Mouse (Mus musculus): Measurements from ENCODE around the gene Arsb. TPM values are rescaled to one million over a fixed set of nuclear protein-coding genes. Genes with fewer than 3 reads are reported as not detected.

Arsb gene
- polyA plus RNA-seq, 1 experiment from 2014 or later, result 2.8 TPM

DNA sequence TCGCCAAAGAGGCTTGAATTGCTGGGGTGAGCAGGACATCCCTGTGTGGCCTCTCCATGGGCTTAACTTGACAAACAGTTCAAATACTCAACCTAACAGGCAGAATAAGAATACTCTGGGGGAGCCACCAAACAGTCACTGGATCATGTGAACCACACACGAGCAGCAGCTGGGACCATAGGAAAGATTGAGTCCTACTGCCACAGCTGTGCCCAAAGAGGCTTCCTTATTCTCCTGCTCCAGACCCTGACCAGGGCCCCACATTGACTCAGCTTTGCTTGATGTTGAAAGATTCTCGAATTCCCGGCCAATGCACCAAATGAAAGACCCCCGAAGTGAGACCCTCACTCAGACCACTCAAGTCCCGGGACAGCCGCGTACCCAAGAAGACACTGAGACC, 9.6 kb upstream of the Arsb start:
- Histone ChIP-seq H3K27ac (no peak overlapping the region), H3K4me3 (no peak overlapping the region), H3K4me2 (no peak overlapping the region), H3K9me3 (replicated peaks) (no peaks in the 10 kb centered on the region), H3K4me1 (peaks cover 4% of the 10 kb centered on the region; the same call in 1 of the 2 replicates), H3K27me3 (replicated peaks) (no peaks in the 10 kb centered on the region), H3K36me3 (no peaks in the 10 kb centered on the region), H3K9ac (no peak overlapping the region)
- ATAC-seq, result no peak
- 81% methylated on average over 8 of the region's 8 CpGs for WGBS (ENCODE audit: insufficient replicate concordance)

DNA sequence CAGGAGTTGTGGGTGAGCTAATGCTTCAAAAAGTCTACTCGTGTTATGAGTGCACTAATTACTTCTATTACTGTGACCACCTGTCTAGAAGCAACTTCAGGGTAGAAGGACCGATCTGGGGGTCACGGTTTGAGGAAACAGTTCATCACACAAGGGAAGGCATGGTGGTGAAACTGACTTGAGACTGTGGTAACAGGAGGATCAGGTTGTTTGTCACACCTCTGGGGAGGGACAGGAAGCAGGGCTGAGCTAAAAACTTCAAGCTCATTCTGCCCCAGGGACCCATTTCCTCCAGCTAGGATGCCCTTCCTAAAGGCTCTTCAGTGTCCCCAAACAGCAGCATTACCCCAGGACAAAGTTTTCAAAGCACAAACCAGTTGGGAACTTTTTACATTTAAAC, 8.6 kb upstream of the Arsb start:
- no peaks in the 10 kb centered on the region for H3K9me3 ChIP-seq (replicated peaks)
- H3K4me2 ChIP-seq, result no peak overlapping the region
- ATAC-seq, result no peak
- no peak overlapping the region for H3K9ac ChIP-seq
- no peaks in the 10 kb centered on the region for H3K4me1 ChIP-seq
- 49% methylated on average over 3 of the region's 3 CpGs for WGBS (ENCODE audit: insufficient replicate concordance)
- no peak overlapping the region for H3K4me3 ChIP-seq
- no peaks in the 10 kb centered on the region for H3K36me3 ChIP-seq
- H3K27ac ChIP-seq, result no peak overlapping the region
- no peaks in the 10 kb centered on the region for H3K27me3 ChIP-seq (replicated peaks)

DNA sequence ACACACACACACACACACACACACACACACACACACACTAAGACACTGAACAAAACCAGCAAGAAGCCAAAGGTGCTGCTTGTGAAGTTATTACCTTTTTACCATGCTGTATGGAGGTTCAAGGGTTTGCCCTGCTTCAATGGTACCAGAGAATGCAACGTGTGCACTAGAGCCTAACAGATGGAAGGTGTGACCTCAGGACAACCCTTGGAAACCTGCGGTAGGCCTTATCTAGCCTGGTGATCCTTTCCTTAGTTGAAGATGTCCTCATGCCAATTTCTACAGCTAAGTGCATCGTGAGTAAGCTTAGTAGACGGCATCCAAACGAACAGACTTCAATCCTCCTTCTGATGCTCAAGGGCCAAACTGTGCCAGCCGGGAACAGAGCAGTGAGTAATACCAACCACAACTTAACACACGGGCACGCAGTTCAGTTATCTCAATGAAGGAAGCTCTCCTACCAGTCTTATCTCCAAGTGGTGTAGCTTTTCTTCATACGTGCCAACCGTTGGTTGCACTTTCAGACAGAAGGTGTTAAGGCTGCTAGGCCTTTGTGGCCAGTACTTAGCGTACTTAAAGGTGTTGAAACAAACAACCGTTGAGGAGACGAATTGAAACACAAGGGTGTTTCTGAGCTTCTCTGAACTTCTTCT, 7.0 kb upstream of the Arsb start:
- Histone ChIP-seq H3K4me1 (no peaks in the 10 kb centered on the region), H3K9me3 (replicated peaks) (no peaks in the 10 kb centered on the region), H3K4me3 (no peak overlapping the region), H3K27me3 (replicated peaks) (peaks cover 3% of the 10 kb centered on the region; the same call in 1 of the 2 replicates), H3K36me3 (no peaks in the 10 kb centered on the region), H3K9ac (no peak overlapping the region), H3K4me2 (no peak overlapping the region), H3K27ac (no peak overlapping the region)
- 63% methylated on average over 13 of the region's 13 CpGs for WGBS (ENCODE audit: insufficient replicate concordance)
- no peak for ATAC-seq

DNA sequence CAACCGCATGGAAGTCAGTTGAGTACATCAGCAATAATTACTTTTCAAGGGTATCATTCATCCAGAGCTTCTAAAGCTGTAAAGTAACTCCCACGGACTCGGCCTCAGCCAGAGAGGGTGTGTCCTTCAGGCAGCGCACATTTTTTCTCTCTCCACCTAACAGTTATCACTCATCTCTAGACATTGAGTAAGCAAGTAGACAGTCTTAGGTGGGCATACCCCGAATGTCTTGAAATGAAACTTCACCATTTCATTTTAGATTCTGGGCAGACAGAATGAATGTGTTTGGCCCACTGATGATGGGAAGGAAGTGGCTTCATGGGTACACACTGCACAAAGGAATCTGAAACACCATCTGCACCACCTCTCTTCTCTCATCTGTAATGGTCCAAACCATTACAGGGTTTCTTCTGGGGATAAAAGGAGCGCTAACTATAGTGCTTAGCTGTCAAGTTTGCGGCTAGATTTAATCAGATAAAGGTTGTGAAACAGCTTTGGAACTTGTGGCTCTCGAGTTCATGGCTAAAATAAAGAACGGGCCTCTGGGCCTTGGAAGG, 321 bp upstream of the Arsb start:
- Histone ChIP-seq H3K4me3 (peak overlapping the region; percentile 64), H3K27ac (no peak overlapping the region), H3K9me3 (replicated peaks) (no peaks in the 10 kb centered on the region), H3K27me3 (replicated peaks) (peaks cover 37% of the 10 kb centered on the region), H3K4me1 (peaks cover 17% of the 10 kb centered on the region), H3K9ac (peak overlapping the region; percentile 68), H3K4me2 (peak overlapping the region; percentile 89), H3K36me3 (no peaks in the 10 kb centered on the region)
- no peak; the same call in 1 of the 2 replicates for ATAC-seq
- 24% methylated on average over 9 of the region's 9 CpGs for WGBS (ENCODE audit: insufficient replicate concordance)

DNA sequence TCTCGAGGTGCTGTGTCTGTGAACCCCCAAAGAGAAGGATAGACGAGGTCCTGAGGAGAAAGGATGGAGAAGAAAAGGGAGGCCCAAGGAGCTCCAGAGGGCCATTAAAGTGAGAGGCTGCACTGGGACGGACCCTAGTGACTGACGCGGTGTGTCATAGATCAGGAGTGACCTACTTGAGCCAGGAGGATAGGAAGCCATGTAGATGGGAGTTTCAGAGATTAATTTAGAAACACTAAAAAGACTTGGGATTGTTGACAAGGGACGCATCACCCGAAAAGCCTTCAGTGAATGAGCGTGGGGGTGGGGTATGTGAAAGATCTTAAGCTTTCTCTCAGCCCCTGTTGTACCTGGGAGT, 828 bp downstream of the Arsb start:
- Histone ChIP-seq H3K9me3 (replicated peaks) (no peaks in the 10 kb centered on the region), H3K27ac (peak overlapping the region; percentile 50; the same call in 1 of the 2 replicates), H3K4me3 (peak overlapping the region; percentile 64), H3K4me1 (peaks cover 17% of the 10 kb centered on the region), H3K27me3 (replicated peaks) (peaks cover 37% of the 10 kb centered on the region), H3K36me3 (no peaks in the 10 kb centered on the region), H3K4me2 (peak overlapping the region; percentile 89), H3K9ac (peak overlapping the region; percentile 68)
- WGBS (ENCODE audit: insufficient replicate concordance), result 23% methylated on average over 8 of the region's 8 CpGs
- ATAC-seq, result peak; percentile 56; the same call in 1 of the 2 replicates

DNA sequence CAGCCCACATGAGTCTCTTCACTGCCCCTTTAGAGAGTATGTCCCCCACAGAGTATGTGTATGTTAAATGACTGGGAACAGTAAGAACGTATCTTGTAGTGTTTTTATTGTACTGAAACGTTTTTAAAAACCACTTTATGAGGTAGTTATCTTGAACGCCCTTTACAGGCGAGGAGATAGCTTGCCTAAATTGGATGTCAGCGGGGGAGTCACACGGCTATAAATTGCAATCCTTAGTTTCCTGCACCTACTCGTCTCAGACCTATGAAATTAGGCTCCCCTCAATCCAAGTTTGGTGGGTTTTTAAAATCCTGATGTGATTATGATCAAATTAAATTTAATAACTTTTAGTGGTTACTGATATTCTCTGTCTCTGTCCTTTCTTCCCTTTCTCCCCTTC, 1.4 kb downstream of the Arsb start:
- Histone ChIP-seq H3K36me3 (no peaks in the 10 kb centered on the region), H3K4me2 (peak overlapping the region; percentile 89), H3K9ac (no peak overlapping the region), H3K27me3 (replicated peaks) (peaks cover 37% of the 10 kb centered on the region), H3K4me1 (peaks cover 17% of the 10 kb centered on the region), H3K9me3 (replicated peaks) (no peaks in the 10 kb centered on the region), H3K4me3 (peak overlapping the region; percentile 64; the same call in 1 of the 2 replicates), H3K27ac (no peak overlapping the region)
- WGBS (ENCODE audit: insufficient replicate concordance), result 60% methylated on average over 7 of the region's 7 CpGs
- ATAC-seq, result no peak

DNA sequence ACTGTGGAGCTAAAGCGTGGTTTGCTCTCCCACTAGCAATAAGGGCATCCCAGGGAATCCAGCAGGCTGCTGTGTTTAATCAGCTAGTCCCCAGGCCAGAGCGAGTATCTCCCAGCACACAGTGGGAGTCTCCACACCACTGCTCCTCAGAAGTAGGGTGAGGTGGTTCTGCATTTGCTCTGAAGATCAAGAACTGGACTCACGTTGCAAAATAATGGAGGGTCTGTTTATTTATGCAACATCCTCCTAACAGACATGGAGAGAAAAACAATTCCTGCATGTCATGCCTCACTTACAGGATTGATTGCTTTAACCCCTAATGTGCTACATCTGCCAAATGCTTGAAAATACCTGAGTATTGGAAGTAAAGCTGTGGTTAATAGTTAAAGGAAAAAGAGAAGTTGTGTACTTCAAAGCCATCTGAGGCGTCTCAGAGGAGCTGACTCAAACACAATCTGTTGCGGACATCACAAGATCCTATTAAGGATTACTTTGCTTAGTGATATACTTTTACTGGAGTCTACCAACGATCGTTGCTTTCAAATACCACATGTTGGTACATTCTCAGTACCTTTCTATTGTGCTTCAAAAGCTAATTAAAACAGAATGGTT, 2.4 kb downstream of the Arsb start:
- Histone ChIP-seq H3K4me2 (no peak overlapping the region), H3K9ac (no peak overlapping the region), H3K27me3 (replicated peaks) (peaks cover 37% of the 10 kb centered on the region), H3K9me3 (replicated peaks) (no peaks in the 10 kb centered on the region), H3K36me3 (no peaks in the 10 kb centered on the region), H3K4me1 (peaks cover 17% of the 10 kb centered on the region), H3K4me3 (no peak overlapping the region), H3K27ac (no peak overlapping the region)
- 49% methylated on average over 7 of the region's 7 CpGs for WGBS (ENCODE audit: insufficient replicate concordance)
- ATAC-seq, result no peak

DNA sequence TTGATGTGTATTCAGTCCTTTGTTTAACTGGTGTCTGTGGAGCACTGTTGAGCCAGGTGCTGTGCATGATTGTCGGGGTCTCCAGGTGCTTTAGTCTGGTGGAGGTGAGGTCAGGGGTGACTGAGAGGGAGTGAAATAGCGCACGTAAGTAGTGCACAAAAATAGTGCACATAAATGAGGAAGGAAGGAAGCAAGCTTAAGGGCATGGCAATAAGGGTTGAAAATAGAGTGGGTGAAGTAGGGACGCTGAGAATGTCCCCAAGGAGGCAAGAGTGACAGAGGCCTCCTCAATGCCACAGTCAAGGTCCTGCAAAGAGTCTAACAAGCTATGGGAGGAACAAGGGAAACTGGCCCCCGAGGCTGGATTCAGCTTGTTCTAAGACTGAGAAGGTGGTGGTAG, 11.4 kb downstream of the Arsb start:
- Histone ChIP-seq H3K4me2 (no peak overlapping the region), H3K9me3 (replicated peaks) (no peaks in the 10 kb centered on the region), H3K27ac (no peak overlapping the region), H3K27me3 (replicated peaks) (no peaks in the 10 kb centered on the region), H3K36me3 (no peaks in the 10 kb centered on the region), H3K9ac (no peak overlapping the region), H3K4me1 (no peaks in the 10 kb centered on the region), H3K4me3 (no peak overlapping the region)
- no peak for ATAC-seq
- 49% methylated on average over 5 of the region's 5 CpGs for WGBS (ENCODE audit: insufficient replicate concordance)

DNA sequence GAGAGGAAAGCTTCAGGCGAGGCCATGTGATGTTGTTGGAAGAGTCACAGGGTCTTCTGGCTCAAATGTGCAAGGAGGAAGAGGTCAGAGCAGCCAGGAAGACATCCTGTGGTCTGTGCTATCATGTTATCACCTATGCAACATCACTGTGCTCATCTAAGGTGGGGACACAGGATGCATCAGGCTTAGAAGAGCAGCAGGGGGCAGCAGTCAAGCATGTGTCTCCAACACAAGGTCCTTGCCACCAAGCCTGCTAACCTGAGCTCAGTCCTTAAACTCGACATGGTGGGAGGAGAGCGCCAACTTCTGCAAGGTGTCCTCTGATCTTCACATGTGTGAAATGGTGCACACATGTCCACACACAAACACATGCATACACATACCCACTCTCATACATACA, 13.9 kb downstream of the Arsb start:
- Histone ChIP-seq H3K27me3 (replicated peaks) (no peaks in the 10 kb centered on the region), H3K27ac (no peak overlapping the region), H3K36me3 (no peaks in the 10 kb centered on the region), H3K9me3 (replicated peaks) (no peaks in the 10 kb centered on the region), H3K4me2 (no peak overlapping the region), H3K4me1 (no peaks in the 10 kb centered on the region), H3K9ac (no peak overlapping the region), H3K4me3 (no peak overlapping the region)
- WGBS (ENCODE audit: insufficient replicate concordance), result 67% methylated on average over 3 of the region's 3 CpGs
- ATAC-seq, result no peak

DNA sequence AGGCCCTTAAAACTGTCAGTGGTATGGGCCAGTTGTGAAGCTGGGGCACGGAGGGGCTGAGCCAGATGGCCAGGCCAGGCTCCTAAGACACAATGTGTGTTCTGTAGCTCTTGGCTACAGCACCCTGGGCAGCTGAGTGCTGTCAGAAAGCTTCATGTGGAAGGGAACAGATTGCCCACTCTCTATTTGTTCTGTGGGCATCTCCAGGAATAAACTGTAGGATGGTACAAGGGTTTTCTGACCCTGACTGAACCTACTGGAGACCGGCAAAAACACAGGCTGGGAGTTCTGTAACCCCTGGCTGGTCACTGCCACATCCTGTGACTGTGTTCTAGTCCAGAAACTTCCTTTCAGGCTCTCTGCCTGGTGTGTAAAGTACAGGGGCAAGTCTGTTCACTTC, 14.6 kb downstream of the Arsb start:
- Histone ChIP-seq H3K27me3 (replicated peaks) (no peaks in the 10 kb centered on the region), H3K9me3 (replicated peaks) (no peaks in the 10 kb centered on the region), H3K4me1 (no peaks in the 10 kb centered on the region), H3K9ac (no peak overlapping the region), H3K36me3 (no peaks in the 10 kb centered on the region), H3K27ac (no peak overlapping the region), H3K4me2 (no peak overlapping the region), H3K4me3 (no peak overlapping the region)
- no peak for ATAC-seq
- 60% methylated on average over 2 of the region's 2 CpGs for WGBS (ENCODE audit: insufficient replicate concordance)

DNA sequence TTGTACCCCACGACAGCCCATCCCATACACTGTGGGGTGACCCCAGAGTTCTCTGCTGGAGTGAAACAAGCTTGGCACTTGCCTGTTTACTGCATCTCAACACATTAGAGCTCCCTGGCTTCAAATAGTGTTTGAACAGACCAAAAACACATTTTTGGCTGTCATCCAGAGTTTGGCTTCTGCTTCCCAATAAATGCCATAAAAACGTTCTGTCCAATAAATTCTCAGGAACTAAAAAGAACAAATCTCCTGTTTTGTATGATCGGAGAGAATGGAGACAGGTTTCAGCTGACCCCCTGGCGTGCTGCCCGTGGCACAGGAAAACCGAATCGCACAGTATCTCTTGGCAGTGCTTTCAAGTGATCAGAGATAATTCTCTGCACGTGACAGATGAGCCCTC, 16.2 kb downstream of the Arsb start:
- Histone ChIP-seq H3K4me2 (no peak overlapping the region), H3K4me3 (no peak overlapping the region), H3K27ac (no peak overlapping the region), H3K36me3 (no peaks in the 10 kb centered on the region), H3K4me1 (no peaks in the 10 kb centered on the region), H3K9me3 (replicated peaks) (no peaks in the 10 kb centered on the region), H3K9ac (no peak overlapping the region), H3K27me3 (replicated peaks) (no peaks in the 10 kb centered on the region)
- WGBS (ENCODE audit: insufficient replicate concordance), result 60% methylated on average over 8 of the region's 8 CpGs
- ATAC-seq, result no peak

DNA sequence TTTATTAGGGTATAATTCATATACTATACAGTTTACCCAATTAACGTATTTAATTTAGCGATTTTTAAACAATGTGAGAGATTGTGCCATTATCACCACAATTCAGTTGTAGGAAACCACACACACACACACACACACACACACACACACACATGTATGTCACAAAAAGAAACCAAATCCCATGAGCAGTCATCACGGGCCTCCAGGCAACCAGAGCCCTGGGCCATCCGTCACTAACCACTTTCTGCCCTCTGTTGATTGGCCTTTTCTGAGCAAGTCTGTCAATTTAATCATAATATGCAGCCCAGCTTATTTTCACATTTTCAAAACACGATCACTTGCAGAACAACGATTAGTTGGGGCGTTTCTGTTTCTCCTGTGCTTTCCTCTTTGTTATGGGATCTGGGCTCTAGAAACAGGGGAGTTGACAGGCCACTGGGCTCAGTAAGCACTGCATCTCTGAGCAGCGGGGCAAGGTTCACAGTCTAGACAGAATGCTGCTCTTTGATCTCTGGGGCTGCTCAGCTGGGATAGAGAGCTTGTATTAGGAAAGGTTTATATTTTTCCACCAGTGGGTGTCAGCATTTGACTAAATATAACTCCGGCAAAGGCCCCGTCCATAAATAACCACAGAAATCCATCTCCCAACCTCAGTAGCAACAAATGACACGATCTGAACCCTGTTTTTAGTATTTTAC, 21.7 kb downstream of the Arsb start:
- Histone ChIP-seq H3K4me2 (no peak overlapping the region), H3K4me1 (peaks cover 4% of the 10 kb centered on the region; the same call in 1 of the 2 replicates), H3K27me3 (replicated peaks) (no peaks in the 10 kb centered on the region), H3K27ac (no peak overlapping the region), H3K36me3 (no peaks in the 10 kb centered on the region), H3K4me3 (no peak overlapping the region), H3K9me3 (replicated peaks) (peaks cover under 1% of the 10 kb centered on the region; the same call in 1 of the 2 replicates), H3K9ac (no peak overlapping the region)
- WGBS (ENCODE audit: insufficient replicate concordance), result 52% methylated on average over 11 of the region's 11 CpGs
- peak; percentile 54 for ATAC-seq

Measured in liver, embryonic 12.5 days (tissue).